Mouse (Mus musculus) hindbrain, embryonic 13.5 days (tissue): Measurements from ENCODE around the gene Noxo1. TPM values are rescaled to one million over a fixed set of nuclear protein-coding genes. Genes with fewer than 3 reads are reported as not detected.
"Not testable (repeated sequence)": the region's sequence is repeated elsewhere in the genome, so short reads cannot be mapped to it uniquely, and the experiment has no call there.

Experiments used
- ATAC-seq: fragments of 200-750 bp; cut with Nextera tagmentation; 2 replicates; pipeline ENCODE4 v1.8.0; 2017; ENCODE audit warnings: moderate TSS enrichment; ENCODE audit not compliant: low FRiP score
- H3K27ac ChIP-seq: fragments of 300-500 bp; sonication (generic); 2 replicates; pipeline ENCODE4 v1.5.1; 2015; ENCODE audit warnings: inconsistent platforms, mild to moderate bottlenecking, moderate library complexity
- H3K27me3 ChIP-seq: fragments of 300-500 bp; sonication (generic); 2 replicates; pipeline ENCODE4 v1.6.1; 2015; ENCODE audit warnings: mild to moderate bottlenecking, inconsistent platforms
- H3K36me3 ChIP-seq: fragments of 300-500 bp; sonication (generic); 2 replicates; pipeline ENCODE4 v1.6.1; 2015; ENCODE audit warnings: mild to moderate bottlenecking, inconsistent platforms
- H3K4me1 ChIP-seq: fragments of 300-500 bp; sonication (generic); replicated peaks from 2 replicates; pipeline ENCODE4 v1.6.1; 2015; ENCODE audit warnings: inconsistent platforms
- H3K4me2 ChIP-seq: fragments of 300-500 bp; sonication (generic); 2 replicates; pipeline ENCODE4 v1.6.1; 2015; ENCODE audit warnings: inconsistent platforms, mild to moderate bottlenecking, moderate library complexity
- H3K4me3 ChIP-seq: fragments of 300-500 bp; sonication (generic); 2 replicates; pipeline ENCODE4 v1.5.1; 2015; ENCODE audit warnings: mild to moderate bottlenecking, inconsistent platforms
- H3K9ac ChIP-seq: fragments of 300-500 bp; sonication (generic); 2 replicates; pipeline ENCODE4 v1.6.1; 2015; ENCODE audit warnings: mild to moderate bottlenecking, inconsistent platforms
- H3K9me3 ChIP-seq: fragments of 300-500 bp; sonication (generic); 2 replicates; pipeline ENCODE4 v1.6.1; 2016; ENCODE audit warnings: inconsistent platforms
- WGBS: fragments of 180-500 bp; shearing (Covaris S2); methylation state at CpG from one replicate; pipeline ENCODE4 v1.1.7; 2015; 5-methylcytosine and 5-hydroxymethylcytosine counted together
- polyA plus RNA-seq: library from polyadenylated mRNA; unstranded; fragments of >200 nt; fragmentation: Nextera tagmentation; extraction: Ambion mirVana; gene quantifications from 2 replicates; pipeline ENCODE4 v1.2.1, GENCODE M21; 2015

Gene Noxo1
- polyA plus RNA-seq, 1 experiment from 2014 or later: 2.9 TPM

DNA sequence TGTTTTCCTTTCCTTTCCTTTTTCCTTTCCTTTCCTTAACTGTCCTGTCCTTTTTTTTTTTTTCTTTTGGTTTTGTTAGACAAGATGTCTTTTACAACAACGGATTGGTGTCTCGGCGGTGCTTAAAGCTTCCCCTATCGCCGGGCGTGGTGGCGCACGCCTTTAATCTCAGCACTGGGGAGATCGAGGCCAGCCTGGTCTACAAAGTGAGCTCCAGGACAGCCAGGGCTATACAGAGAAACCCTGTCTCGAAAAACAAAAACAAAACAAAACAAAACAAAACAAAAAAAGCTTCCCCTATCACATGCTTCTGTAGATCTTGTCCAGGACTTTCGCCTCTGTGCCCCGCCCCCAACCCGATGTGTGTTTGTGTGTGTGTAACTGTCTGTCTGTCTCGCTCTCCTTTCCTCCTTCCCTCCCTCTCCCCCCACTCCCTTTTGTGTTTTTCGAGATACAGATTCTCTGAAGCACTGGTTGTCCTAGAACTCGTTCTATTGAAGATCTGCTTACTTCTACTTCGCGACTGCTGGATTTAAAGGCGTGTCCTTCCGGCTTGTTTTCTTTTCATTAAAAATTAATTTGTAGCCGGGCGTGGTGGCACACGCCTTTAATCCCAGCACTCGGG, 11.9 kb downstream of the Noxo1 start:
- Histone ChIP-seq H3K4me3 (peak overlapping the region; percentile 80), H3K4me2 (peak overlapping the region; percentile 87), H3K27me3 (no peaks in the 10 kb centered on the region), H3K36me3 (peaks cover 22% of the 10 kb centered on the region), H3K9me3 (no peaks in the 10 kb centered on the region), H3K4me1 (peaks cover 17% of the 10 kb centered on the region), H3K9ac (peak overlapping the region; percentile 85), H3K27ac (peak overlapping the region; percentile 88)
- ATAC-seq: peak; percentile 55; the same call in 1 of the 2 replicates
- 6% methylated on average over 24 of the region's 24 CpGs for WGBS

DNA sequence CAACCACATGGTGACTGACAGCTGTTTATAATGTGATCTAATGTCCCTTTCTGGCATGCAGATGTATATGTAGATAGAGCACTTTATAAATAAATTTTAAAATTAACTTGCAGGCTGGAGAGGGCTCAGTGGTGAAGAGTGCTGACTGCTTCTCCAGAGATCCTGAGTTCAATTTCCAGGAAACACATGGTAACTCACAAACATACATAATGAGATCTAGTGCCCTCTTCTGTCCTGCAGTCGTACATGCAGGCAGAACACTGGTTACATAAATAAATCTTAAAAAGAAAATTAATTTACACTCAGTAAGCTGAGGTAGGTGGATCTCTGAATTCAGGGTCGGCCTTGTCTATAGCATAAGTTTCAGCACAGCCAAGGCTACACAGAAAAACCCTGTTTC, 12.6 kb downstream of the Noxo1 start:
- Histone ChIP-seq H3K4me2 (no peak overlapping the region), H3K27ac (no peak overlapping the region), H3K27me3 (no peaks in the 10 kb centered on the region), H3K9me3 (no peaks in the 10 kb centered on the region), H3K36me3 (peaks cover 19% of the 10 kb centered on the region), H3K4me3 (no peak overlapping the region), H3K4me1 (peaks cover 17% of the 10 kb centered on the region), H3K9ac (no peak overlapping the region)
- WGBS: 40% methylated on average over 2 of the region's 2 CpGs
- no peak for ATAC-seq

DNA sequence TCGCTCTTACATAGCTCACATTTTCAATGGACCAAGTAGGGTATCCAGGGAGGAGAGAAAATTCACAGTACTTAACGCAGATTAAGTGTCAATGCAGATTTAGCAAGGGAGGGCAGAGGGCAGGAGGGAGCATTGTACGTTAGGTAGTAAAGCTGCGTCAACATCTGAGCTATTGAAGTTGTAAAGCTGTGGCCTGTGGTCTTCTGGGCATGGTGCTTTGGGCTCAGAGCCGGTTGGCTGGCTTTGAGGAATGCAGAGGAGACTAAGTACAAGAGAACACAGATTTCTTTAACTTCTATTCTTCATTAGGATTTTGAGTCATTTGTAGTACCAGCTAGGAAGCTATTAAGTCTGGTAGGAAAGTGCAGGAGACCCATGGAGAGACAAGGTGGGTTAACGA, 19.5 kb downstream of the Noxo1 start:
- Histone ChIP-seq H3K27ac (no peak overlapping the region), H3K9me3 (no peaks in the 10 kb centered on the region), H3K4me3 (no peak overlapping the region), H3K9ac (no peak overlapping the region), H3K36me3 (peaks cover 20% of the 10 kb centered on the region), H3K4me2 (no peak overlapping the region), H3K27me3 (no peaks in the 10 kb centered on the region), H3K4me1 (peaks cover 8% of the 10 kb centered on the region)
- ATAC-seq: no peak
- 78% methylated on average over 6 of the region's 6 CpGs for WGBS

DNA sequence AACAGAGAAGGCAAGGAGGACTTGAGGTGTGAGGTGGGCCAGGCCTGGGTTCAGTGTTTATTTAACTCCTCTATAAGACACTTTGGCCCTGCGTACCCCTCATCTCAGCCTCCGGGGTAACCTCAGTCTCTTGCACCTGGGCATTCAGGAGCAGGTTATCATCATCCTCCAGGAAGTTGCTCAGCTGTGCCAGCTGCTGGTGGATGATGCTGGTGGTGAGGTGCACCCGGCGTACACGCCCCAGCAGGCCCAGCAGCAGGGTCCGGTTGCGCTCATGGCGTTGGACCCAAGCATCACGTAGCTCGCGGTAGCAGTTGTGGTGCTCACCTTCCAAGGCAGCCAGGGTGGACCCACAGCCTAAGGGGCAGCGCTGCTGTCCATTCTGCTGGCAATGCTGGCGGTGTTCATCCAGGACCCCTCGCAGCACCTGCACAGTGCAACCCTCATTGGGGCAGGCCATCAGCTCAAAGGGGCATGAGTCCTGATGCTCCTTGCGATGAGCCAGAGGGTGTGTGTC, 20.2 kb downstream of the Noxo1 start:
- WGBS: 96% methylated on average over 15 of the region's 15 CpGs
- no peak overlapping the region for H3K27ac ChIP-seq
- H3K9ac ChIP-seq: no peak overlapping the region

DNA sequence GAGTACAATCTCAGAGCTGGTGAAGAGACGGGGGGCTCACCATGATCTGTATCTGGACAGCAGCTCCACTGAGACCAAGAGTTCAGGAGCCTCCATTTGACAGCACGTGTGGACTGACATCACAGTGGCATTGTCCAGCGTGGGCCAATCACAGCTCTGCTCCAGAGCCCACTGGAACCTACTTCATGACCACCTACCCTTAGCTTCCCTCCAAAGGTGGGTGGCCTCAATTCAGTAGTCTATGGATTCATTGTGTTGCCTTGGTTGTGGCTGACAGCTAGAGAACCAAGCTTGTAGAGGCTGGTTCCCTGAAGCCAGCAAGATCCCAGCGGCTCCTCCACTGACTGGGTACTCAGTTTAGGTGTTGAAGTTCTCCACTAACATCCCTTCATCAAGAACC, 21.9 kb downstream of the Noxo1 start, which contains the start of the genes Rnf151 and Rps2:
TSS of gene Rnf151 (minus strand) at position 121 of the 400 bp plus-strand sequence.
TSS of gene Rps2 (plus strand) at position 174 of the 400 bp plus-strand sequence.
- Histone ChIP-seq H3K9me3 (no peaks in the 10 kb centered on the region), H3K4me3 (peak within 1 kb of the TSS; percentile 72), H3K4me2 (peak within 1 kb of the TSS; percentile 67), H3K9ac (peak within 1 kb of the TSS; percentile 90; the same call in 1 of the 2 replicates), H3K27me3 (no peaks in the 10 kb centered on the region), H3K4me1 (peaks cover 30% of the 10 kb centered on the region), H3K36me3 (peaks cover 35% of the 10 kb centered on the region), H3K27ac (no peak within 1 kb of the TSS)
- WGBS: 79% methylated on average over 4 of the region's 4 CpGs
- no peak for ATAC-seq

More for the DNA sequence above, 20.2 kb downstream of the Noxo1 start:
- Histone ChIP-seq H3K4me2 (no peak overlapping the region), H3K4me3 (no peak overlapping the region), H3K4me1 (peaks cover 13% of the 10 kb centered on the region), H3K36me3 (peaks cover 21% of the 10 kb centered on the region), H3K27me3 (no peaks in the 10 kb centered on the region), H3K9me3 (no peaks in the 10 kb centered on the region)
- ATAC-seq: no peak

DNA sequence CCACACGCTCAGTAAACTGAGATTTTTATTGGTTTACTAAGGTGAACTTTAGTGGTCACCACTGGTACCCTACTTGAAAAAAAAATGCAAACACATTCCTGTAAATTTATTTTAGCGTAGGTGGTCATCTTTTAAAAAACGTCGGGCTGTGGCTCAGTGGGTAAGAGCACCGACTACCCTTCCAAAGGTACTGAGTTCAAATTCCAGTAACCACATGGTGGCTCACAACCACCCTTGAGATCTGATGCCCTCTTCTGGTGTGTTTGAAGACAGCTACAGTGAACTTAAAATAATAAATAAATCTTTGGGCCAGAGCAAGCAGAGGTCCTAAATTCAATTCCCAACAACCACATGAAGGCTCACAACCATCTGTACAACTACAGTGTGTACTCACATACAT, 22.9 kb downstream of the Noxo1 start:
- Histone ChIP-seq H3K36me3 (peaks cover 35% of the 10 kb centered on the region), H3K4me2 (peak overlapping the region; percentile 67), H3K9ac (peak overlapping the region; percentile 90), H3K4me1 (peaks cover 39% of the 10 kb centered on the region), H3K4me3 (peak overlapping the region; percentile 72)
- H3K9me3 ChIP-seq, H3K27ac ChIP-seq, H3K27me3 ChIP-seq, ATAC-seq: not testable (repeated sequence)
- WGBS: 74% methylated on average over 5 of the region's 5 CpGs

DNA sequence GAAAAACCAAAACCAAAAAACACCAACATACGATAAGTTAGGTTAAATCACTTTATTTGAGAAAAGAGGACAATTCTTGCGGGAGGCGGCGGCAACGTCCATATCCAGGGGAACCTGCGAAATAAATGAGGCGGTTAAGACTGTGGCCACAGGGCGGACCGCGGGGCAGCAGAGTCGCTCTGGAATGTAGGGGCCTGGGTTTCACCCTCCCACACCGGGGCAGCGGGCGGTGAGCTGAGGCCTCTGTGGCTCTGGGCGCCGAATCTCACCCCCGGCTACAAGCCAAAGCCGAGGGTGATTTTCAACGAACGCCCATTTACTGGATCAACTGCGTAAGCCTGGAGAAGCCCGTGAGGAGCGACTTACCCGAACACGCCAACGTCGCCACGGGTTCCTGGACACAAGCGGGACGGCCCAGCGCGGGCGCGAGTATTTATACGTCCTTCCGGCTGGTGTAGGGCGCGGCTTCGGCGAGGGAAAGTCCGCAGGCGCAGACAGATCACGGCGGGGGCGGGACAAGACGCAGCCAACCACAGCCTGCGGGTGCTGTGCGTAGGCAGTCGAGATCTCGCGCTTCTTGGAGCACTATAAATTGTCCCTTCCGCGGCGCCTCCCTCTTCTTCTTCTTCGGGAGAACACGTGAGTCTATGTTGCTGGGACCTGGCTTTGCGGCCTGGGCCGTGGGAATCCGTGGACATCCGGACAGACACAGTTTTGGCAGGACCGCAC, 23.6 kb downstream of the Noxo1 start:
- H3K27me3 ChIP-seq: no peaks in the 10 kb centered on the region
- WGBS: under 1% methylated on average over 61 of the region's 61 CpGs
- peaks cover 35% of the 10 kb centered on the region for H3K36me3 ChIP-seq
- ATAC-seq: peak; percentile 96
- peak overlapping the region; percentile 93 for H3K4me2 ChIP-seq
- H3K4me1 ChIP-seq: peaks cover 39% of the 10 kb centered on the region
- H3K27ac ChIP-seq: peak overlapping the region; percentile 88
- peak overlapping the region; percentile 90 for H3K9ac ChIP-seq
- H3K4me3 ChIP-seq: peak overlapping the region; percentile 72
- H3K9me3 ChIP-seq: no peaks in the 10 kb centered on the region

DNA sequence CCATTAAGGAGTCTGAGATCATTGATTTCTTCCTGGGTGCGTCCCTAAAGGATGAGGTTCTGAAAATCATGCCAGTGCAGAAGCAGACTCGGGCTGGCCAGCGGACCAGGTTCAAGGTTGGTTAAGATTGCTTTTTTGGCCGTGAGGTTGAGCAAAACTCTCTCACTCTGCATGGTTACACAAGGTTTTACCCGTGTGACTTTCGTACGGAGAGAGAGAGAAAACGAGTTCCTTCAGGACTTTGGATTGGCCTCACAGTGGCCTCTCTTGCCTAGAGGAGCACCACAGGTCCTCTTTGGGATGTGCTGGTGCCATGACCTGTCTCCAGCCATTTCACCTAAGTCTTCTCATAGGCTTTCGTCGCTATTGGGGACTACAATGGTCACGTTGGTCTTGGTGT, 24.6 kb downstream of the Noxo1 start:
- Histone ChIP-seq H3K9ac (peak overlapping the region; percentile 90), H3K27ac (peak overlapping the region; percentile 88), H3K36me3 (peaks cover 35% of the 10 kb centered on the region), H3K4me1 (peaks cover 39% of the 10 kb centered on the region), H3K4me2 (peak overlapping the region; percentile 93), H3K4me3 (peak overlapping the region; percentile 72)
- not testable (repeated sequence) for ATAC-seq, H3K9me3 ChIP-seq, H3K27me3 ChIP-seq
- WGBS: under 1% methylated on average over 11 of the region's 11 CpGs

DNA sequence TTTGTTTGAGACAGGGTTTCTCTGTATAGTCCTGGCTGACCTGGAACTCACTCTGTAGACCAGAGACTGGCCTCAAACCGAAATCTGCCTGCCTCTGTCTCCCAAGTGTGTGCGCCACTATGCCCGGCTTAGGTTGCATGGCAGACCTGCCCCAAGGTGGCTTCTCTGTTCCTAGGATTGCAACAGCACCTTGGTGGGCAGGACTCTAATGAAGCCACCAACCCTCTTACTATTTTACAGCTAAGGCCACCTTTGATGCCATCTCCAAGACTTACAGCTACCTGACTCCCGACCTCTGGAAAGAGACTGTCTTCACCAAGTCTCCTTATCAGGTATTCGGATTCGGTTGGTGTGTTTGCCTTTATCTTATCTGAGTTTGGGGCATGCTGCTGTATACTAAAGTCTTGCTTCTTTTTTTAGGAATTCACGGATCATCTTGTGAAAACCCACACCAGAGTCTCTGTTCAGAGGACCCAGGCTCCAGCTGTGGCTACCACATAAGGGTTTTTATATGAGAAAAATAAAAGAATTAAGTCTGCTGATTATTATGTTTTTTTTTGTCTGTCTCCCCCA, 25.4 kb downstream of the Noxo1 start:
- not testable (repeated sequence) for H3K27me3 ChIP-seq, H3K27ac ChIP-seq, ATAC-seq, H3K9me3 ChIP-seq
- H3K4me2 ChIP-seq: peak overlapping the region; percentile 93
- peaks cover 39% of the 10 kb centered on the region for H3K4me1 ChIP-seq
- H3K4me3 ChIP-seq: peak overlapping the region; percentile 72
- WGBS: 73% methylated on average over 7 of the region's 7 CpGs
- H3K9ac ChIP-seq: peak overlapping the region; percentile 68
- H3K36me3 ChIP-seq: peaks cover 30% of the 10 kb centered on the region

DNA sequence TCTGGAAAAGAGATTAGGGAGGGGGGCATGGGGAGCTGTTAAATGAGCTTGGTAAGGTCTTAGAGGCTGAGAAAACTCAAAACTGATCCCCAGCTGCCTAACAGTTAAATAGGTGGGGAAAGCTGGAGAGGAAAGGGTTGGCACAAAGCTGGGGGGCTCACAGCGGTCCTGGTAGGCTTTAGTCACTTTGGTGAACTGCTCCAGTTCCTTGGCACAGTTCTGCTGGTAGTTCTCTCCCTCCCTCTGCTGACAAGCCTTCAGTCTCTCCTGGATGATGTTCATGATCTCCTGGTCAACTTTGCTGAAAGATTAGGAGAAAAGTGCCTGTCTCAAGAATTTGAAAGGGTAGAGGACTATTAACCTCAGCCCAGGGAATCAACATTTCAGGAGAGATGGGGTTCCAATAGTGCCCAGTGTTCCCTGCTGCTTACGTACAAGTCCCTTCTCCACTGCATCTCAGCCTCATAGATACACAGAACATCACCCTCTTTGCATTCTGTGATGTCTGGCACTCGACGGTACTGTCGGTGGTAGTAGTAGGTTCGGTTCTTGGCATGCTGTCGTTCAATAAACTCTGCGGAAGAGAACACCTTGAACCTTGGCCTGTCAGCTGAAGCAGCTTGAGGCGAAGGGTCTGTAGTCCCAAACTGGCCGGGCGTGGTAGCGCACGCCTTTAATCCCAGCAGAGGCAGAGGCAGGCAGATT, 26.3 kb downstream of the Noxo1 start:
- no peak for ATAC-seq
- Histone ChIP-seq H3K9me3 (no peaks in the 10 kb centered on the region), H3K27ac (no peak overlapping the region), H3K36me3 (peaks cover 24% of the 10 kb centered on the region), H3K4me1 (peaks cover 39% of the 10 kb centered on the region), H3K9ac (peak overlapping the region; percentile 94; the same call in 1 of the 2 replicates), H3K4me2 (peak overlapping the region; percentile 84), H3K4me3 (peak overlapping the region; percentile 1; the same call in 1 of the 2 replicates), H3K27me3 (0 out of 2 replicates have a peak, but pooled peaks cover 2% of the 10 kb centered on the region)
- WGBS: 36% methylated on average over 13 of the region's 13 CpGs

DNA sequence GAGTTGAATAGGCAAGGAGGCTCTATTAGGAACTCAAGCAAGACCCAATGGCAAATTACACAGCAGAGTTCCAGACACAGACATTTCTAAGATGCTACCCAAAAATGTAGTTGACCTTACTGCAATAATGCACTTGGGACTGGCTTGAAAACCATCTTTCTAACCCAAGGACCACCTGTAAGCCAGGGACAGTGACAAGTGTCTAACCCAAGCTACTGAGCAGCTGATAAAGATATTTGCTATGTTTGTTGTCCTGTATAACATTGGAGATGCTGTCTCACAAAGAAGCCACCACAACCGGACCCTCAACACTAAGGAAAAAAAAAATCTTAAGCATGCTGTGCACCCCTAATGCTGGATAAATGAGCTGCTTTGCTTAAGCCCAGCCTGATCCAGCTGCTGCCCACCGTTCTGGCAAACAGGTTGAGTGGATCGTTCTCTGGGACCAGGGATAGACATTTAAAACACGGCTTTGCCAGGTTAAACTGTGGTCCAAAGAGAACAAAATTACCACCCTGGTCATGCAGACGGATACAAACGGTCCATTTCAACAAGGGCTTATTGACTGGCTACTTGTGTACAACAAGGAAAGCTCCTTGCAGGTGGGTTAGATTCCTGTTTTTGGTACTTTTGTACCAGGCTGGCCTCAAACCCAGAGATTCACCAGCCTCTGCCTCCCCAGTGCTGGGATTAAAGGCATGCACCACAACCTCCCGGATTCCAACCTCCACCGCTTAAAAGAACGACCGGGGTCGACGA, 27.3 kb downstream of the Noxo1 start:
- H3K27ac ChIP-seq: peak overlapping the region; percentile 89
- 6% methylated on average over 12 of the region's 12 CpGs for WGBS
- no peak for ATAC-seq

More for the DNA sequence above, 27.3 kb downstream of the Noxo1 start:
- Histone ChIP-seq H3K4me2 (peak overlapping the region; percentile 84), H3K9ac (peak overlapping the region; percentile 94), H3K4me1 (peaks cover 39% of the 10 kb centered on the region), H3K9me3 (no peaks in the 10 kb centered on the region), H3K27me3 (peaks cover 10% of the 10 kb centered on the region; the same call in 1 of the 2 replicates), H3K4me3 (peak overlapping the region; percentile 87), H3K36me3 (peaks cover 16% of the 10 kb centered on the region)
